Mouse (Mus musculus): ENCODE measurements around the gene Ppp4c. TPM values are rescaled to one million over a fixed set of nuclear protein-coding genes. Genes with fewer than 3 reads are reported as not detected.

The Ppp4c gene
- total RNA-seq, 2 experiments from 2014 or later, result 20.5 TPM

GRCm38 (mm10) chr7:126759050-126759671 is 33.1 kb downstream of the Ppp4c start, which contains the start of gene Mapk3:
TSS of gene Mapk3 (plus strand) at chr7:126759601.
- DNase-seq (ENCODE audit: low spot score), result peak; percentile 88

DNA sequence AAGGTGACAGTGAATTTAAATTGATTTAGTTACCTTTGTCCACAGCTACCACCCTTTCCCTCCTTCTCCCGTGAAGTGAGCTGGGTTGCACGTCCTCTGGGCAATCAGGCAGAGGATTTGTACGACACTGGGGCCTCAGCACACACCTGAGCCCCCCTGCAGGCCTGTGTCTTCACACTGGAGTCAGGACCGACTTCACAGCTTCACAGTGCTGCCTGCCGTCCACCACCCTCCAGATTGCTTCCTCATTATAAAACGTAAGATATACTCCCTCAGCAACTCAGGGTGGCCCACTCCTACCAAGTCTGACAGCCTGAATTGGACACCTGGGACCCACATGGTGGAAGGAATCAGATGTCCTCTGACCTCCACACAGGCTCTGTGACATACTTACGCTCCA is 33.8 kb downstream of the Ppp4c start:
- no peak for DNase-seq (ENCODE audit: low spot score)

- DNase-seq (ENCODE audit: low spot score), result peak; percentile 83
Measured at GRCm38 (mm10) chr7:126754866-126755265, 37.4 kb downstream of the Ppp4c start.

GRCm38 (mm10) chr7:126749582-126750343 is 42.5 kb downstream of the Ppp4c start:
- no peak for DNase-seq (ENCODE audit: low spot score)

DNA sequence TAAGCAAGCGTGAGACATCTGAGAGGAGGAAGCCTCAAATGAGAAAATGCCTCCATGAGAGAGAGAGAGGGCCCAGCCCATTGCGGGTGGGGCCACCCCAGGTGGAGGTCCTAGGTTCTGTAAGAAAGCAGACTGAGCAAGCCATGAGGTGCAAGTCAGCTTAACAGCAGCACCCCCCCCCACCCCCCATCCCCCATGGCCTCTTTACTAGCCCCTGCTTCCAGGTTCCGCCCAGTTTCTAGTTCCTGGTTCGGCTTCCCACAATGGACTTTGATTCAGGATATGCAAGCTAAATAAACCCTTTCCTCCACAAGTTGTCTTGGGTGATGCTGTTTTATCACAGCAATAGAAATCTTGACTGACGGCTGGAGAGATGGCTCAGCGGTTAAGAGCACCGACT is 43.5 kb downstream of the Ppp4c start:
- DNase-seq (ENCODE audit: low spot score), result no peak

DNA sequence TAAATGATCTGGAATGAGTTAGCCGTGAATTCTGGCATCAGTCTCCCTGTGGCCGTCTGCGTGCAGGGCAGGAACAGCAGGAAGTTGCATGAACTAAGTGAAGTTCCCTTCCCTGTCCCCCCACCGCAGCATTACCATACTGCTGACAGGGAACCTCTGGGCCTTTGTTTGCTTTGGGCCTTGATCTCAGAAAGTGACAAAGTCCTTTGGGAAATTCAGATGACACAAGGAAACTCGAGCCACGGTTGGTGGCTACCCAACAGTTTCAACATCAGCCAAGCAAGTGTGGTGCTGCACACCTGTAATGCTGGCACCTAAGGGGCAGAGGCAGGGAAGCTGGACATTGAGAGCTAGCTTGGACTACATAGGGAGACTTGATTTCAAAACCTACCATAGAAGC is 45.5 kb downstream of the Ppp4c start:
- no peak for DNase-seq (ENCODE audit: low spot score)

GRCm38 (mm10) chr7:126746066-126746465 is 46.2 kb downstream of the Ppp4c start:
- no peak for DNase-seq (ENCODE audit: low spot score)

DNA sequence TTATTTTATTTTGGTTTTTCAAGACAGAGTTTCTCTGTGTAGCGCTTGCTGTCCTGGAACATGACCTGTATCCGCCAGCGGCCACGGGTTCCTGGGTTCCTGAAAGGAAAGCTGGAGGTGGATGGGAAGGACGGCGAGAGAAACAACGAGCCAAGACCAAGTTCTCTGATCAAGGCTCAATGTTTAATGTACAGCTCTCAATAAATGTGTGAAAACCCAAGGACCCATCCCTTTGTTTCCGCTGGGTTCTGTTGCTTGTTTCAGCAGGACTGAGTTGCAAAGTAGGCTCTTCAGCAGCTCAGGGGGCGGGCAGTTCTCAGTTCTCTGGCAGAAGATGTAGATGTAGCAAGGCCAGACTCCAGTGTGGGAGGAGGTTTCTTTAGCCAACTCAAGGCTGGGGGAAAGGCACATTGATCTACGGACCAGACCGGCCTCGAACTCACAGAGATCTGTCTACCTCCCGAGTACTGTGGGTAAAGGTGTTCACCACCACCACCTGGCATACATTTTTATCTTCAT is 50.3 kb downstream of the Ppp4c start:
- no peak for DNase-seq (ENCODE audit: low spot score)

DNA sequence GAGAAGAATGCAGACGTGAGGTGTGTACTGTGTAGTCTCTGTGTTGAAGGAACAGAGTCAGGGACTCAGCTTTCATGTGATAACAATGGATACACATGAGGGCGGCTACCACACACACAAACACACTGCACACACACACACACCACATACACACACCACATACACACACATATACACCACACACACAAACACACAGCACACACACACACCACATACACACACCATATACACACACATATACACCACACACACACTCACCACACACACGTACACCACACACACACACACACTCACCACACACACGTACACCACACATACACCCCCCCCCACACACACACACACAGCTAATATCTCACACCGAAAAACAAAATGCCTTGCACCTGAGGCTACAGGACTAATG is 50.8 kb downstream of the Ppp4c start:
- DNase-seq (ENCODE audit: low spot score), result no peak

DNA sequence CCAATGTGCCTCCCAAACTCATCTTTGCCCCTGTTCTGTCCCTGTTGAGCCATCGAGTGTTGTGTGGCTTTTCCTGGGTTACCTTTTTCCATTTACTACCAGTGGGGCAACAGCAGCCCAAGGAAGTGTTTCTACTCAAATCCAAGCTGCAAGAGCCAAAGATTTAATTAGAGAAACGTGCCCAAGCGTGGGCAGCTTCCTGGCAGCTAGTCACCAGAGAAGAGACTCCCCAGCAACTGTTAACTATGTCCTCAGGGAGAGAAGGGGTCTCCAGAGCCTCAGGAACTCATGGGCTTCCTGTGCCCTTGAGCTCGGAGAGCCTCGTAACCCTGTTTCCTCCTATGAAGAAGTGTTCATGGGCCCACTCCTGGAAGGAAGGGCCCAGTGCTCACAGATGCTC is 51.3 kb downstream of the Ppp4c start:
- DNase-seq (ENCODE audit: low spot score), result no peak

DNA sequence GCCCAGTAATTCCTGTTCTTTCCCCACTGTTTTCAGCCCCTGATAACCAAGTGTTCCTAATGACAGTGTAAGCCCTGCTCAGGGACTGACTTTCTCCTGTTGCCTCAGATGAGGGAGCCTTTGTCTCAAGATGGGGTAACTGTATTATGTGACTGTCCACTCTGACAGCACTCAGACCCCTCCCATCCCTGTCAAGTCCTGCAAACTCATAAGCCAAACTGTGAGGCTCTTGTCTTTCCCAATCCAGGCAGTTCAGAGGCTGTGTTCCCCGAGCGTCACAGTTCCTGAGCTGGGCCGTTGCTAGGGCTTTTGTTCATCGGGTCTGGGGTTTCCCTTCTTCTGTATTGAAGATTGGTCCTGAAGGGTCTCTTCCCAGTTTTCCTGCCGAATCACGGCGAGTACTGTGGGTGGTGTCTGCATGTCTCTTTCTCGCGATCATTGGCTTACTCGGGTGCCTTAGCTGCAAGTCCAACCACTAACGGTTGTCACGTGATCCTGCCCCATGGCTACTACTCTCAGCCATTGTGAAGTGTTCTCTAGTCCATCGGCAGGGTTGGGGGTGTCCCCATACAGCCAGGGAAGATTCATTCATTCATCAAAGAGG is 52.1 kb downstream of the Ppp4c start:
- no peak for DNase-seq (ENCODE audit: low spot score)

- DNase-seq (ENCODE audit: low spot score), result no peak
Measured at GRCm38 (mm10) chr7:126739551-126739950, 52.7 kb downstream of the Ppp4c start.

- DNase-seq (ENCODE audit: low spot score), result no peak
Measured at GRCm38 (mm10) chr7:126736122-126736521, 56.2 kb downstream of the Ppp4c start.

Other genes starting within 250 kb of the Ppp4c start
- gene Eif3c, start 226.1 kb downstream of the Ppp4c start, total RNA-seq (2021), result 100 to 1,000 TPM; 167 to 171 TPM
- gene Apobr, start 207.6 kb downstream of the Ppp4c start, total RNA-seq (2021), result under 1 TPM; 0.47 to 0.59 TPM
- gene Cln3, start 206.7 kb downstream of the Ppp4c start, total RNA-seq (2021), result 10 to 100 TPM; 12.7 to 14.4 TPM
- gene Il27, start 197.6 kb downstream of the Ppp4c start, total RNA-seq (2021), result under 1 TPM in 1 of 2 experiments, not detected in 1; 0.31 TPM
- gene Nupr1, start 161.6 kb downstream of the Ppp4c start, total RNA-seq (2021), result 1 to 10 TPM; 7.5 to 8.8 TPM
- 10 to 100 TPM; 29.1 to 33.1 TPM for gene Sgf29, start 143.2 kb downstream of the Ppp4c start, total RNA-seq (2021)
- gene Sult1a1, start 116.1 kb downstream of the Ppp4c start, total RNA-seq (2021), result 10 to 100 TPM; 11.1 to 15.9 TPM
- gene Bola2, start 97.1 kb downstream of the Ppp4c start, total RNA-seq (2021), result 10 to 100 TPM; 37.1 to 42.2 TPM
- 1 to 10 TPM; 1.9 to 2.8 TPM for gene Slx1b, start 96.7 kb downstream of the Ppp4c start, total RNA-seq (2021)
- gene Coro1a, start 84.7 kb downstream of the Ppp4c start, total RNA-seq (2021), result 1 to 10 TPM; 2.0 to 2.4 TPM
- 10 to 100 TPM; 16.2 to 20.7 TPM for gene Mapk3, start 32.9 kb downstream of the Ppp4c start, total RNA-seq (2021)
- gene Gdpd3, start 26.2 kb downstream of the Ppp4c start, total RNA-seq (2021), result under 1 TPM in 1 of 2 experiments, not detected in 1; 0.46 TPM
- 100 to 1,000 TPM in 1 of 2 experiments, 10 to 100 TPM in 1; 84.9 to 101 TPM for gene Ypel3, start 15.5 kb downstream of the Ppp4c start, total RNA-seq (2021)
- under 1 TPM; 0.52 to 0.59 TPM for gene Tbx6, start 11.0 kb downstream of the Ppp4c start, total RNA-seq (2021)
- 10 to 100 TPM; 65.3 to 75.7 TPM for gene Fam57b, start 5.2 kb upstream of the Ppp4c start, total RNA-seq (2021)
- not detected for gene 4930451I11Rik, start 39.1 kb upstream of the Ppp4c start, total RNA-seq (2021)
- not detected for gene Doc2a, start 54.9 kb upstream of the Ppp4c start, total RNA-seq (2021)
- gene Hirip3, start 69.5 kb upstream of the Ppp4c start, total RNA-seq (2021), result 1 to 10 TPM; 5.0 to 5.4 TPM
- gene Ino80e, start 69.9 kb upstream of the Ppp4c start, total RNA-seq (2021), result 10 to 100 TPM in 1 of 2 experiments, 1 to 10 TPM in 1; 8.4 to 12.3 TPM
- 10 to 100 TPM; 19.7 to 21.9 TPM for gene Taok2, start 92.2 kb upstream of the Ppp4c start, total RNA-seq (2021)
- gene Tmem219, start 130.4 kb upstream of the Ppp4c start, total RNA-seq (2021), result 10 to 100 TPM in 1 of 2 experiments, 1 to 10 TPM in 1; 9.9 to 12.1 TPM
- gene Kctd13, start 136.4 kb upstream of the Ppp4c start, total RNA-seq (2021), result 1 to 10 TPM; 2.6 to 2.7 TPM
- not detected for gene Asphd1, start 157.1 kb upstream of the Ppp4c start, total RNA-seq (2021)
- 1 to 10 TPM in 1 of 2 experiments, under 1 TPM in 1; 0.87 to 1.2 TPM for gene Sez6l2, start 158.1 kb upstream of the Ppp4c start, total RNA-seq (2021)
- 10 to 100 TPM; 30.7 to 31.5 TPM for gene Cdipt, start 183.4 kb upstream of the Ppp4c start, total RNA-seq (2021)
- under 1 TPM in 1 of 2 experiments, not detected in 1; 0.24 TPM for gene Cdiptos, start 183.6 kb upstream of the Ppp4c start, total RNA-seq (2021)
- gene Mvp, start 222.1 kb upstream of the Ppp4c start, total RNA-seq (2021), result 10 to 100 TPM; 27.5 to 40.9 TPM
- gene Pagr1b, start 224.0 kb upstream of the Ppp4c start, total RNA-seq (2021), result 1 to 10 TPM in 1 of 2 experiments, not detected in 1; 1.7 TPM
- 10 to 100 TPM in 1 of 2 experiments, 1 to 10 TPM in 1; 7.9 to 10.3 TPM for gene Pagr1a, start 224.9 kb upstream of the Ppp4c start, total RNA-seq (2021)
- gene Gm42742, start 228.6 kb upstream of the Ppp4c start, total RNA-seq (2021), result 10 to 100 TPM; 12.9 to 16.9 TPM
- under 1 TPM in 1 of 2 experiments, not detected in 1; 0.84 TPM for gene Prrt2, start 228.7 kb upstream of the Ppp4c start, total RNA-seq (2021)
- 10 to 100 TPM; 64.3 to 66.3 TPM for gene Maz, start 234.5 kb upstream of the Ppp4c start, total RNA-seq (2021)
- gene Kif22, start 250.0 kb upstream of the Ppp4c start, total RNA-seq (2021), result 1 to 10 TPM; 1.2 to 1.7 TPM

Data from gastrocnemius, adult 18-20 months (tissue).